Mouse (Mus musculus) gastrocnemius, adult 2 months (tissue): ENCODE measurements around the gene Pim1. TPM values are rescaled to one million over a fixed set of nuclear protein-coding genes. Genes with fewer than 3 reads are reported as not detected.
A peak's percentile ranks its signal among the peaks of the same experiment; 100 is the strongest.
"Not testable (repeated sequence)": the region's sequence is repeated elsewhere in the genome, so short reads cannot be mapped to it uniquely, and the experiment has no call there.

Experiments
- DNase-seq: peaks from one replicate; pipeline ENCODE4 v3.0.0; 2022
- H3K27ac ChIP-seq: fragments of 200-600 bp; 2 replicates; pipeline ENCODE4 v1.8.1; 2022; ENCODE audit warnings: mild to moderate bottlenecking
- H3K4me3 ChIP-seq: fragments of 200-600 bp; 2 replicates; pipeline ENCODE4 v1.8.1; 2022; ENCODE audit warnings: mild to moderate bottlenecking, moderate library complexity
- CTCF ChIP-seq: fragments of 200-600 bp; IDR thresholded peaks from 2 replicates; pipeline ENCODE4 v1.8.1; 2022; ENCODE audit warnings: antibody characterized with exemption, mild to moderate bottlenecking, moderate library complexity
- intact Hi-C: fragments of 180-260 bp; cut with DNase I; formaldehyde crosslinking; loops from one replicate; pipeline ENCODE4 v1.15.1; 2025
- total RNA-seq, 2 experiments: library from RNA; stranded (reverse); gene quantifications; 2 replicates each; pipeline ENCODE4 v1.2.3; 2021

The Pim1 gene
- total RNA-seq, 2 experiments from 2014 or later: 13.8 to 35.2 TPM

DNA sequence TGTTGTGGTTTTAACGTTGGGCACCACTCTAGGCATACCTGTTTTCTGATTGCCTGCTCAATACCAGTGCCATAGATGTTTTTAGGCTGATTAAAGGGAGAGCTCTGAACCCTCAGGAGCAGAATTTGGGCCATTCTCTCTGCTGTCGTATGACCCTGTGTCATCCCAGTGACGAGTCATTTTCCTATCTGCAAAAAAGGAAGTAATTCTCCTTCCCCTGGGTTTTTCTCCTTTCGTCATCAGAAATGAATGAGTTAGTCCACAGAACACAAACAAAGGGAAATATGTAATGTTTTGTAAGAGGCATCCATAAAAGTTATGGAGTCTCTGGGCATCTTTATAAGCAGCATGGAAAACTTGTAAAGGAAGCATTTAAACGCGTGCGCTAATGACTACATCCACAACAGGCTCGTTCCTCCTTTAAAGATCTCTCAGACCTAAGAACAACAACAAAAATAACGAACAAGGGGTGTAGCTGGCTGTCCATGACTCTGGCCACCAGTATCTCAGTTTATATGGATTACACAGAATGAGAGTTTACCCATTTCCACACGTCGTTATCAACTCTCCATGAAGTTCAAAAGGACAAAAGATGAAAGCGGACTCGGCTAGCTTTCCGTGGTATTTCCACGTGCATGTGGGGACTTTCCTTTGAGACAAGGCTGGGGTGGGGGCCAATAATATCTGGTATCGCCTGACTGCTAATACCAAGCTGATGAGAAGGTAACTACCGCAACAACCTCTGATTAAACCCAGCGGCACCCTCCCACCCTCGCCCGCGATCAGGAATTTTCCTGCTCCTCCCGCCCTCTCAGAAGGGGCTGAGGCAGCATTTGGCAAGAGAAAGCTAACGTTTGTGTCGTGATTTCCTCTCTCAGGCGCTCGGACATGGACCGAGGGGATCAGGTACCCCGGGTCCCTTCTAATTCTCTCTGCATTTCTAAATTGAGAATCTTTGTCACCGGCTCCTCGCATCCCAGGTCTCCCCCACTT, 1.3 kb upstream of the Pim1 start:
- Histone ChIP-seq H3K4me3 (peak overlapping the region; percentile 92), H3K27ac (peak overlapping the region; percentile 93)
- intact Hi-C loops: loop anchor here (1.0 kb wide), 1 partner anchor 21 kb away; no protein-coding TSS in a partner anchor
- peak; percentile 46 for DNase-seq
- TF ChIP-seq CTCF: no peak

DNA sequence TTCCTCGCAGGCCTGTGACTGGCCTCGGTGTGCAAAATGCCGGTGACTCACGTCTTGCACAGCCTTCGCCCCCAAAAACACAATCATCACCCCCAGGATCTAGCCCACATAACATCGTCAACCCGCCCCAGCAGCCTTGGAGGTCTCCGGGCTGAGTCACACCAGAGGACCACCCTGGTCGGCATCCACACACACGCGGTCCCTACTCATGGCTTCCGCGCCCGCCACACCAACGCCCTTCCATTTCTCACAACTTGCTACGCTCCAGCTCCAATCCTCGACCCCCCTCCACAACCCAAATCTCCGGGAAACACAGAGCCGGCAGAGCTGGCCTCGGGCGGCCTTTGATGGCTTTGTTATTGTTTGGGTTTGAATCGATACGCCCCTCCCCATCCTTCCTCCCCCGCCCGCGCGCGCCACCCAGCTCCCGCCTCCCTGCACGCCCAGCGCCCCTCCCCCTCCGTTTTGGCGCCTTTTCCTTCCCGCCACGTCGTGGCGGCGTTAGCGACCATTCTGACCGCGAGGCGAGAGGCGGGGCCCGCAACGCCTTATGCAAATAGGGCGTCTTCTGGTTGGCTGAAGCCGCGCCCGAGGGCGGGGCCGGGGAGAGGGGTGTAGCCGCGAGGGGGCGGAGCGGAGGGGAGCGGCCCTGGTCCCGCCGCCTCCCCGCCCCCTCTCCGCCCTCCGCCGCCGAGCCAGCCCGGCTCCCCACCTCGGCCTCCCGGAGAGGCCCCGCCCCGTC, 411 bp upstream of the Pim1 start:
- Histone ChIP-seq H3K4me3 (peak overlapping the region; percentile 92), H3K27ac (peak overlapping the region; percentile 93)
- intact Hi-C loops: loop anchor here (1.0 to 2.0 kb wide), 2 partner anchors 22 to 31 kb away; no protein-coding TSS in a partner anchor
- DNase-seq: peak; percentile 99
- peak; percentile 2; the same call in 1 of the 2 replicates for TF ChIP-seq CTCF

DNA sequence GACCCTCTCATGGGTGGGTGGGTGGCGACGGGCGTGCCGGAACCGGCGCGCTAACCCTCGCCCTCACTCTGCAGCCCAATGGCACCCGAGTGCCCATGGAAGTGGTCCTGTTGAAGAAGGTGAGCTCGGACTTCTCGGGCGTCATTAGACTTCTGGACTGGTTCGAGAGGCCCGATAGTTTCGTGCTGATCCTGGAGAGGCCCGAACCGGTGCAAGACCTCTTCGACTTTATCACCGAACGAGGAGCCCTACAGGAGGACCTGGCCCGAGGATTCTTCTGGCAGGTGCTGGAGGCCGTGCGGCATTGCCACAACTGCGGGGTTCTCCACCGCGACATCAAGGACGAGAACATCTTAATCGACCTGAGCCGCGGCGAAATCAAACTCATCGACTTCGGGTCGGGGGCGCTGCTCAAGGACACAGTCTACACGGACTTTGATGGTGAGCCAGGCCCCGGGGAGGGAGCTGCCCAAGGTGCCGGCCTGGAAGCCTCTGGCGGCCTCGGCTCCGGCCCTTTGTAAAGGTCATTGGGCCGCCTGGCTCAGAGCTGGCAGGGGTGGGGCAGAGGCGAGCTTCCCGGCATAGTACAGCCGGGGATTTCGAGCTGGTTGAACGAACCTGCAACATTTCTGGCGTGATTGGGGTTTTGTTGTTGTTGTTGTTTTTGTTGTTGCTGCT, 1.2 kb downstream of the Pim1 start:
- peak overlapping the region; percentile 92 for H3K4me3 ChIP-seq
- peak overlapping the region; percentile 98 for H3K27ac ChIP-seq
- DNase-seq: peak; percentile 90
- TF ChIP-seq CTCF: no peak
- intact Hi-C loops: loop anchor here (1.0 to 2.0 kb wide), 2 partner anchors 33 to 94 kb away; no protein-coding TSS in a partner anchor

DNA sequence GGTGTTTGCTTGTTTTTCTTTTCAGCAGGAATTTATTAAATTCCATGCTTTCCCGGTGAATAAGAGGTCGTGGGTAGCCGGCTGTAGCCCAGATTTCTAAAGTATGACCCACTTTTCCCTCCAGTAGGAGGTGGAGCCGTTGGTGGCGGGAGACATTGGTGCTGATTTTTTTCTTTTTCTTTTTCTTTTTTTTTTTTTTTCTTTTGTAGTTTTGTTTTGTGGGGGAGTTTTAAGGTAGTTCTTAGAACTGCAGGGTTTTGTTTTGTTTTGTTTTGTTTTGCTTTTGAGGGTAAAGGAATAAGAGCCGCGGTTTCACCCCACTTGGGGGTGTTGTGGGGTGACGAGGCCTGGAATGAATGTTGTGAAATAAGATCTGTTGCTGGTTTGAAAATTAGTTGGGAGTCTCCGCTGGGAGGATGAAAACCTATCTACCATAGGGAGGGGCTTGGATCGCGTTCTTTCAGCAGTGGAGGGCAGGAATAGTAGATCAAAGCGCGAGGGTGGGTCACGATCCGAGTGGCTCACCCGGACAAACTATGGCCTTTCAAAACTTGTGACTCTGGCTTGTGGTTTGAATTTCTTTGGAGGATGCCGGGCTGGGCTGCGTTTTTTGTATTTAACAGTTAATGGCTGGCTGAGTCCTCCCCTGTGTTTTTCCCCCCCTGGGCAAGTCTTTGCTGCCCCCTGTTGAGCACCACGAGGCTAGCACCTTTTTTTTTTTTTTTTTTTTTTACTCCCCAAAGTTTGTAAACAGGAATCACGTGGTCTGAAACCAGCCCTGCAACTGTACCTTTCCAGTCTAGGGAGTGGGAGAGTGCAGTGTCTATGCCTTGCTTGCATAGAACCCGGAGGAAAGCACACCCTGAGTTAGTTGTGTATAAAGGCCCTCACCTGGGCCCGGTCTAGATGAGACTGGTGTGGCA, 2.0 kb downstream of the Pim1 start:
- H3K27ac ChIP-seq: peak overlapping the region; percentile 98
- TF ChIP-seq CTCF: peak; percentile 82
- peak; percentile 71 for DNase-seq
- intact Hi-C loops: loop anchor here (1.0 kb wide), 1 partner anchor 95 kb away; no protein-coding TSS in a partner anchor
- H3K4me3 ChIP-seq: peak overlapping the region; percentile 92

DNA sequence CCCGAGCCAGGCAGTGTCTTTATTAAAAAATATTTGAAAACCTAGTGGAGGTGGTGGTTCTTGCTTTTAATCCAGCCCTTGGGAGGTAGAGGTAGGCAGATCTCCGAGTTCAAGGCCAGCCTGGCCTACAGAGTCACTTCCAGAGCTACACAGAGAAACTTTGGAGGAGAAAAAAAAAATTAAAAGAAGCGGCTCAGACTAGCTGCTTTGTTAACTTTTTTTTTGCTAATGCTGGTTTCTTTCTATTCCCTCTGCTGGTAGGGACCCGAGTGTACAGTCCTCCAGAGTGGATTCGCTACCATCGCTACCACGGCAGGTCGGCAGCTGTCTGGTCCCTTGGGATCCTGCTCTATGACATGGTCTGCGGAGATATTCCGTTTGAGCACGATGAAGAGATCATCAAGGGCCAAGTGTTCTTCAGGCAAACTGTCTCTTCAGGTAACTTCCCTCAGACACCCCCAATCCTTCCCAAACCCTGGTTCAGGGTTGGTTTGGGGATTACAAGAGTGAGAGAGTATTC, 3.0 kb downstream of the Pim1 start:
- intact Hi-C loops: no loop called here
- peak overlapping the region; percentile 92 for H3K4me3 ChIP-seq
- no peak for TF ChIP-seq CTCF
- H3K27ac ChIP-seq: peak overlapping the region; percentile 98
- no peak for DNase-seq

DNA sequence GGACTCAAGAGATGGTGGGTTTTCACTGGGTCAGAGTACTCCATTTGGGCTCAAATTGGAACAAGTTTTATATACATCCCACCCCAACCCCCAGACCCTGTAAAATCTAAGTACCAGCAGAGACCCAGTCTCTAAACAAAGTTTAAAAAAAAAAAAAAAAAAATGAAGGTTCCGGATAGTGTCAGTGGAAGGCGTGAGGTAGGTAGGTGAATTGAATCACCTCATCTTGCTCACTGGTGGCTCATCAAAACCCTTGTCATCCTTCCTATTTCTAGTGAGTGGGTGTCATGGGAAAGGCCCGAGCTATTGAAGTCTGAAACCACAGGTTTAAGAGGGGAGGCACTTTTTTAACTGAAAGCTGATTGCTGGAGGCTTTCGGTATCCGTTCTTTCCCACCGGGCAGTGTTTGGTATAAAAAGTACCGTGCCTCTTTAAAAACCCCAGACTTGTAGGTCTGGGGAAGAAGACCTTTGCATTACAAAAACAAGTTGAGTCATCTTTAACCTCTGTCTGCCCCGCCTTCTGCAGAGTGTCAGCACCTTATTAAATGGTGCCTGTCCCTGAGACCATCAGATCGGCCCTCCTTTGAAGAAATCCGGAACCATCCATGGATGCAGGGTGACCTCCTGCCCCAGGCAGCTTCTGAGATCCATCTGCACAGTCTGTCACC, 3.6 kb downstream of the Pim1 start:
- peak overlapping the region; percentile 92; the same call in 1 of the 2 replicates for H3K4me3 ChIP-seq
- intact Hi-C loops: no loop called here
- DNase-seq: no peak
- peak overlapping the region; percentile 98 for H3K27ac ChIP-seq
- TF ChIP-seq CTCF: no peak

DNA sequence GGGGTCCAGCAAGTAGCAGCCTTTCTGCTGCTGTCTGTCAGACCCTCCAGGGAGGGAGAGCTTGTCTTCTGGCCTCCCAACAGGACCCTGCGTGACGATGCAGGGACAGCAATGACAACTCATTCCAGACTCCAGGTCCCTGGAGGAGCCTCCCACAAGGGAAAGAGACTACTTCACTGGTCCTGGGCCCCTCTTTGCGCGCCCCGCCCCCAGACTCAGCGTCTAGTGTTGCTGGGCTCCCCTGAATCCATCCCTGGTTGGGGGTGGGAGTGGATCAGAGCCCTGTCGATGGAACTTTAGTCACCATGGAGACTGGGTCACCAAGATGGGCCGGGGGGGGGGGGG, 4.2 kb downstream of the Pim1 start:
- Histone ChIP-seq H3K4me3 (peak overlapping the region; percentile 9; the same call in 1 of the 2 replicates), H3K27ac (peak overlapping the region; percentile 28; the same call in 1 of the 2 replicates)
- no peak for TF ChIP-seq CTCF
- intact Hi-C loops: no loop called here
- no peak for DNase-seq

DNA sequence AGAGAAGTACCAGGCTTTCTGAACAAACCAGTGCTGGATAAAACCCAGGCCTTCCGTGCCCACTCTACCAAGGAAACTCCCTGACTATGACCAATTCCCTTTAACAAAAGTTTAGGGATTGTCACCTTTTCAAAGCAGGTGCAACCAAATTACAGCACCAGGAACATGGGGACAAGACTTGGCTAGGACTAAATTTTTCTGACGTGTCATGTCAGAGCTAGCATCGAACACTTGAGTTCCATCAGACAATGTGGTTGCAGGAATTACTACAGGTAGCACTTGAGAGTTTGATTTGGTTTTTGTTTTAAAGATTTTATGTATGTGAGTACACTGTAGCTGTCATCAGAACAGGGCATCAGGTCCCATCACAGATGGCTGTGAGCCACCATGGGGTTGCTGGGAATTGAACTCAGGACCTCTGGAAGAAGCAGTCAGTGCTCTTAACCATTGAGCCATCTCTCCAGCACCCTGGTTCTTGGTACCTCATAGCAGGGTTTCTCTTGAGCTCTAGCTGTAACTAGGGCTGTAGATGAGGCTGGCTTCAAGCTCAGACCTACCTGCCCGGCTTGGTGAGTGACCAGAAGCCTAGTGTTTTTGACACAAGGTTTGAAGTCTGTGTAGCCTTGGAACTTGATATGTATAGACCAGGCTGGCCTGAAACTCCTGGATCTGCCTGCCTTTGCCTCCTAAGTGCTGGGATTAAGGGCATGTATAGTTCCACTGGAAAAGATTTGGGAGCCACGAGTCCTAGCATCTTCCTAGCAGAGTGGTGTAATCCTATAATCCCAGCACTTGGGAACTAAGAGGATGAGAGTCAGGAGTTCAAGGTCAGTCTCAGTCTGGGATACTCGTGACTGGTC, 5.9 kb downstream of the Pim1 start:
- Histone ChIP-seq H3K27ac (no peak overlapping the region), H3K4me3 (no peak overlapping the region)
- intact Hi-C loops: no loop called here
- TF ChIP-seq CTCF: no peak
- no peak for DNase-seq

DNA sequence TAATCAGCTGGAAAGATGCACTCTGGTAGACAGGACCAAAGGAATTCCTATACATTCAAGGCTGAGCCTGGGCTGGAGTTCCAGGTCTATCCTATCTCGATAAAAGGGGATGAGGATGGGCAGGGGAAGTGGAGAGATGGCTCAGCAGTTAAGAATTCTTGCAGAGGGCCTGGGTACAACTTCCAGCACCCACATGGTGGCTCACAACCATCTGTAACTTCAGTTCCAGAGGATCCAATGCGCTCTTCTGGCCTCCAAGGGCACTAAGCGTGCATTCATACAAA, 6.5 kb downstream of the Pim1 start:
- no peak for DNase-seq
- intact Hi-C loops: no loop called here

DNA sequence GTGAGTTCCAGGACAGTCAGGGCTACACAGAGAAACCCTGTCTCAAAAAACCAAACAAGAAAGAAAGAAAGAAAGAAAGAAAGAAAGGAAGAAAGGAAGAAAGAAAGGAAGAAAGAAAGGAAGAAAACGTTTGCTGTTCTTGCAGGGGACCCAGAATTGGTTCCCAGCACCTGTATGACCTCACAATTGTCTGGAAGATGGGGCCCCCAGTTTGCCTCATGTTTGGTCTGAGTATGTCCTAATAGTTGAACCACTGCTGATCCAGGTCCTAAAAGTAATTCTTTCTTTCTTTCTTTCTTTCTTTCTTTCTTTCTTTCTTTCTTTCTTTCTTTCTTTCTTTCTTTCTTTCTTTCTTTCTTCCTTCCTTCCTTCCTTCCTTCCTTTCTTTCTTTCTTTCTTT, 6.9 kb downstream of the Pim1 start:
- DNase-seq, intact Hi-C loops: not testable (repeated sequence)

More for the DNA sequence above, 6.5 kb downstream of the Pim1 start:
- TF ChIP-seq CTCF: no peak
- H3K27ac ChIP-seq: no peak overlapping the region
- no peak overlapping the region for H3K4me3 ChIP-seq

More for the DNA sequence above, 6.9 kb downstream of the Pim1 start:
- not testable (repeated sequence) for H3K4me3 ChIP-seq, H3K27ac ChIP-seq
